Mouse (Mus musculus): ENCODE results near the gene BC107364. TPM values are rescaled to one million over a fixed set of nuclear protein-coding genes. Genes with fewer than 3 reads are reported as not detected.
"Not testable (repeated sequence)": the region's sequence is repeated elsewhere in the genome, so short reads cannot be mapped to it uniquely, and the experiment has no call there.

BC107364 gene
- polyA plus RNA-seq, 1 experiment from 2014 or later = not detected

- peaks cover 87% of the 10 kb centered on the region for H3K27me3 ChIP-seq
- H3K4me3 ChIP-seq (replicated peaks) = no peak overlapping the region
- peaks cover 4% of the 10 kb centered on the region; the same call in 1 of the 2 replicates for H3K4me1 ChIP-seq (replicated peaks)
- no peak overlapping the region for H3K4me2 ChIP-seq
- H3K27ac ChIP-seq = no peak overlapping the region
- no peak for ATAC-seq (ENCODE audit: insufficient number of reproducible peaks, insufficient read depth, low FRiP score, low TSS enrichment, low read depth)
- no peaks in the 10 kb centered on the region for H3K36me3 ChIP-seq
- no peaks in the 10 kb centered on the region for H3K9me3 ChIP-seq
- no peak overlapping the region for H3K9ac ChIP-seq (replicated peaks)
- 5% methylated on average over 5 of the region's 5 CpGs for WGBS
These were observed 53.2 kb downstream of the BC107364 start for GRCm38 (mm10) chr3:96398911-96399310.

DNA sequence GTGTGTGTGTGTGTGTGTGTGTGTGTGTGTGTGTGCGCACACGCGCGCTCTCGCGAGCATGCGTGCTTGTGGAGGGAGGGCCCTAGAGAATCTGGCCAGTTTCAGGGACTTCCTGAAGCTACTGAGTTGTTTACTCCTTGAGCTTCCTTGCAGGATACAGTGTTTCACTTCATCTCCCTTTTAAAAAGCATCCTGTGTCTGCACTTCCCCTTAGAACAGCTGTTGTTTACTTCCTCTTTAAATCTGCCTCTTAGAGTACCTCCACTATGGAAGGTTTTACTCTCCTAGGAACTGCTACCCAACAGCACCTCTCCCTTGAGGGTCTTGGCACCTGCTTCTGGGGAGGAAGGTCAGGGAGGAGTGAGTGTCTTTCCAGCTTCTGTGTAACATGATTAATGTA lies 55.2 kb downstream of the BC107364 start:
- WGBS = 96% methylated on average over 7 of the region's 7 CpGs
- H3K4me3 ChIP-seq (replicated peaks) = no peak overlapping the region
- no peak for ATAC-seq (ENCODE audit: insufficient number of reproducible peaks, insufficient read depth, low FRiP score, low TSS enrichment, low read depth)
- no peak overlapping the region for H3K9ac ChIP-seq (replicated peaks)
- H3K9me3 ChIP-seq = no peaks in the 10 kb centered on the region
- peaks cover 75% of the 10 kb centered on the region for H3K27me3 ChIP-seq
- peaks cover 3% of the 10 kb centered on the region; the same call in 1 of the 2 replicates for H3K4me1 ChIP-seq (replicated peaks)
- H3K4me2 ChIP-seq = no peak overlapping the region
- H3K27ac ChIP-seq = no peak overlapping the region
- H3K36me3 ChIP-seq = no peaks in the 10 kb centered on the region

- not testable (repeated sequence) for H3K36me3 ChIP-seq; H3K9ac ChIP-seq (replicated peaks); H3K27ac ChIP-seq; H3K4me3 ChIP-seq (replicated peaks); H3K9me3 ChIP-seq; ATAC-seq (ENCODE audit: insufficient number of reproducible peaks, insufficient read depth, low FRiP score, low TSS enrichment, low read depth); H3K4me1 ChIP-seq (replicated peaks); H3K4me2 ChIP-seq
- H3K27me3 ChIP-seq = peaks cover 31% of the 10 kb centered on the region
- no CpG with 5 or more reads among the region's 18 CpGs for WGBS
These were observed 64.9 kb downstream of the BC107364 start for GRCm38 (mm10) chr3:96387202-96387601.

Other genes starting within 250 kb of the BC107364 start
- 54.6 and 56.3 TPM in 2 replicates for gene Bola1, start 232.6 kb downstream of the BC107364 start, polyA plus RNA-seq (2016; fragmentation: Nextera tagmentation; extraction: Ambion mirVana)
- gene Hist2h2ab, start 232.4 kb downstream of the BC107364 start, polyA plus RNA-seq (2016; fragmentation: Nextera tagmentation; extraction: Ambion mirVana) = 1.7 and 2.0 TPM in 2 replicates
- 13.1 and 17.7 TPM in 2 replicates for gene Hist2h2ac, start 231.4 kb downstream of the BC107364 start, polyA plus RNA-seq (2016; fragmentation: Nextera tagmentation; extraction: Ambion mirVana)
- gene Hist2h2be, start 231.2 kb downstream of the BC107364 start, polyA plus RNA-seq (2016; fragmentation: Nextera tagmentation; extraction: Ambion mirVana) = 9.9 and 10.4 TPM in 2 replicates
- 9.0 and 11.9 TPM in 2 replicates for gene Hist2h3c2, start 213.2 kb downstream of the BC107364 start, polyA plus RNA-seq (2016; fragmentation: Nextera tagmentation; extraction: Ambion mirVana)
- gene Hist2h2aa2, start 212.0 kb downstream of the BC107364 start, polyA plus RNA-seq (2016; fragmentation: Nextera tagmentation; extraction: Ambion mirVana) = 50.0 and 66.0 TPM in 2 replicates
- gene Hist2h2aa1, start 206.8 kb downstream of the BC107364 start, polyA plus RNA-seq (2016; fragmentation: Nextera tagmentation; extraction: Ambion mirVana) = 17.4 and 36.2 TPM in 2 replicates
- 0.35 TPM in 1 of 2 replicates, not detected in the other for gene Hist2h3c1, start 205.6 kb downstream of the BC107364 start, polyA plus RNA-seq (2016; fragmentation: Nextera tagmentation; extraction: Ambion mirVana)
- gene Hist2h4, start 189.0 kb downstream of the BC107364 start, polyA plus RNA-seq (2016; fragmentation: Nextera tagmentation; extraction: Ambion mirVana) = 19.4 and 26.5 TPM in 2 replicates
- gene Hist2h3b, start 183.7 kb downstream of the BC107364 start, polyA plus RNA-seq (2016; fragmentation: Nextera tagmentation; extraction: Ambion mirVana) = 95.3 and 139 TPM in 2 replicates
- 21.4 and 34.9 TPM in 2 replicates for gene Hist2h2bb, start 182.6 kb downstream of the BC107364 start, polyA plus RNA-seq (2016; fragmentation: Nextera tagmentation; extraction: Ambion mirVana)
- gene Fcgr1, start 158.3 kb downstream of the BC107364 start, polyA plus RNA-seq (2016; fragmentation: Nextera tagmentation; extraction: Ambion mirVana) = 0.94 and 1.1 TPM in 2 replicates
- 7.8 and 8.5 TPM in 2 replicates for gene Hfe2, start 72.9 kb upstream of the BC107364 start, polyA plus RNA-seq (2016; fragmentation: Nextera tagmentation; extraction: Ambion mirVana)
- gene Txnip, start 105.7 kb upstream of the BC107364 start, polyA plus RNA-seq (2016; fragmentation: Nextera tagmentation; extraction: Ambion mirVana) = 68.2 and 70.9 TPM in 2 replicates
- 0.72 and 1.5 TPM in 2 replicates for gene Gm16253, start 124.7 kb upstream of the BC107364 start, polyA plus RNA-seq (2016; fragmentation: Nextera tagmentation; extraction: Ambion mirVana)
- gene Polr3gl, start 141.9 kb upstream of the BC107364 start, polyA plus RNA-seq (2016; fragmentation: Nextera tagmentation; extraction: Ambion mirVana) = 48.5 and 50.4 TPM in 2 replicates
- gene Ankrd34a, start 144.3 kb upstream of the BC107364 start, polyA plus RNA-seq (2016; fragmentation: Nextera tagmentation; extraction: Ambion mirVana) = 1.5 and 2.2 TPM in 2 replicates
- gene Lix1l, start 148.8 kb upstream of the BC107364 start, polyA plus RNA-seq (2016; fragmentation: Nextera tagmentation; extraction: Ambion mirVana) = 5.7 and 6.8 TPM in 2 replicates
- gene Rbm8a, start 177.6 kb upstream of the BC107364 start, polyA plus RNA-seq (2016; fragmentation: Nextera tagmentation; extraction: Ambion mirVana) = 176 and 192 TPM in 2 replicates
- 53.9 and 55.3 TPM in 2 replicates for gene Pex11b, start 183.1 kb upstream of the BC107364 start, polyA plus RNA-seq (2016; fragmentation: Nextera tagmentation; extraction: Ambion mirVana)
- gene Gm42957, start 183.2 kb upstream of the BC107364 start, polyA plus RNA-seq (2016; fragmentation: Nextera tagmentation; extraction: Ambion mirVana) = 0.06 and 0.17 TPM in 2 replicates
- gene Itga10, start 193.3 kb upstream of the BC107364 start, polyA plus RNA-seq (2016; fragmentation: Nextera tagmentation; extraction: Ambion mirVana) = 0.76 and 1.5 TPM in 2 replicates
- gene Ankrd35, start 217.8 kb upstream of the BC107364 start, polyA plus RNA-seq (2016; fragmentation: Nextera tagmentation; extraction: Ambion mirVana) = 0.69 and 0.85 TPM in 2 replicates
- gene Pias3, start 244.1 kb upstream of the BC107364 start, polyA plus RNA-seq (2016; fragmentation: Nextera tagmentation; extraction: Ambion mirVana) = 70.2 and 70.8 TPM in 2 replicates